Comparison of ENCODE assay signal across 24 mouse cellular contexts in the genomic region with DNA sequence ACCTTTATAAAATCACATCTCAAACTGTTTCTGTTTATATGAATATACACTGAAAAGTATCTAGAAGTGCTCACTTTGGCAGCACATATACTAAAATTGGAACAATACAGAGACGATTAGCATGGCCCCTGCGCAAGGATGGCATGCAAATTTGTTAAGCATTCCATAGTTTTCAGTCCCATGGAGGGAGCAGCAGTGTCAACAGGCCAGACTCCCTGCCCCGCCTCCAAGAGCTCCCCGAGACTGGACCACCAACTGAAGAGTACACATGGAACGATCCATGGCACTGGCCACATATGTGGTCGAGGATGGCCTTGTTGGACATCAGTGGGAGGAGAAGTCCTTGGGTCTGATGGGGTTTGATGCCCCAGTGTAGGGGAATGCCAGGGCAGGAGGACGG.
"Had no signal": no experiment of that assay in that cellular context is flagged by ENCODE, and none has a peak within 500 bp of the region (broad histone marks: within the 10 kb centered on the region; RNA-seq: fewer than 3 reads in every experiment).

No protein-coding gene starts in this region.

- H3K4me3 ChIP-seq: gastrocnemius, adult 2 months; heart, embryonic 10.5 days; heart, embryonic 12.5 days; hindbrain, embryonic 10.5 days; hindbrain, embryonic 12.5 days; hindbrain, embryonic 15.5 days; intestine, embryonic 15.5 days; layer of hippocampus, adult 2 months; left cerebral cortex, adult 2 months; limb, embryonic 10.5 days; limb, embryonic 12.5 days had no signal

- ATAC-seq: inflammation-experienced regulatory T-cells, adult 6 months; intestine, embryonic 15.5 days; intestine, postnatal 0 days had no signal

- H3K27me3 ChIP-seq: heart, embryonic 12.5 days; hindbrain, embryonic 12.5 days; hindbrain, embryonic 15.5 days; intestine, embryonic 15.5 days; limb, embryonic 12.5 days had no signal

- H3K27ac ChIP-seq: gastrocnemius, adult 2 months; heart, embryonic 10.5 days; hindbrain, embryonic 10.5 days; intestine, embryonic 15.5 days; left cerebral cortex, adult 2 months; limb, embryonic 10.5 days; limb, embryonic 12.5 days had no signal

- DNase-seq: gastrocnemius, adult 2 months; gastrocnemius, postnatal 10 days; gastrocnemius, postnatal 25 days; heart, adult 18-20 months; heart, postnatal 10 days; heart, postnatal 4 days; kidney, adult 18-20 months; kidney, adult 8-10 months; kidney, postnatal 10 days; kidney, postnatal 25 days; kidney, postnatal 4 days; liver had no signal

- H3K36me3 ChIP-seq: heart, embryonic 10.5 days; heart, embryonic 12.5 days; hindbrain, embryonic 10.5 days; hindbrain, embryonic 12.5 days; hindbrain, embryonic 15.5 days; intestine, embryonic 15.5 days; limb, embryonic 10.5 days; limb, embryonic 12.5 days had no signal

- H3K4me2 ChIP-seq: heart, embryonic 12.5 days; hindbrain, embryonic 12.5 days; hindbrain, embryonic 15.5 days; intestine, embryonic 15.5 days; limb, embryonic 12.5 days had no signal

- H3K9ac ChIP-seq: heart, embryonic 12.5 days; hindbrain, embryonic 12.5 days; hindbrain, embryonic 15.5 days; intestine, embryonic 15.5 days; limb, embryonic 12.5 days had no signal

- H3K9me3 ChIP-seq: heart, embryonic 10.5 days; heart, embryonic 12.5 days; hindbrain, embryonic 10.5 days; hindbrain, embryonic 12.5 days; hindbrain, embryonic 15.5 days; intestine, embryonic 15.5 days; limb, embryonic 10.5 days; limb, embryonic 12.5 days had no signal
